Mouse (Mus musculus): ENCODE measurements around the gene Mrps18a.

Mrps18a gene

GRCm38 (mm10) chr17:46143578-46144423 is 33.0 kb downstream of the Mrps18a start, which contains the start of gene Rsph9:
Gene Rsph9, minus strand, starts transcription at chr17:46144216.
- DNase-seq (ENCODE audit: low spot score), result peak; percentile 90

- peak; percentile 96 for DNase-seq (ENCODE audit: low spot score)
Observed at GRCm38 (mm10) chr17:46152847-46153782, 42.3 kb downstream of the Mrps18a start, which contains the start of gene Mad2l1bp. Gene Mad2l1bp, minus strand, starts transcription at chr17:46153553.

GRCm38 (mm10) chr17:46154336-46154735 is 43.5 kb downstream of the Mrps18a start:
- no peak for DNase-seq (ENCODE audit: low spot score)

GRCm38 (mm10) chr17:46156680-46157079 is 45.9 kb downstream of the Mrps18a start:
- no peak for DNase-seq (ENCODE audit: low spot score)

DNA sequence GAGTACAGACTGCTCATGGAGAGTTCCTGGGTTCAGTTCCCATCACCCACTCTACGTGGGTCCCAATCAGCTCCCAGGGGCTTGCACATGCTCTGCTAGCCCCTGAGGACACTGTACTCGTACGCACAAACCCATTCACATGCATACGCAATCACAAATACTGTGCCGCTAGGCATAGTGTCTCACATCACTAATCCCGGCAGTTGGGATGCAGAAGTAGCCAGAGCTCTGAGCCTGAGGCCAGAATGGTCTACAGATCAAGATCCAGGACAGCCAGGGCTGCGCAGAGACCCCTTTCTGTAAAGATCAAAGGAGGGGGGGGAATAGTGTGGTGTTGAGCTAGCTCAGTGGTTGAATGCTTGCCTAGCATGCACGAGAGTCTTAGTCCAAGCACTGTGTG is 46.3 kb downstream of the Mrps18a start:
- no peak for DNase-seq (ENCODE audit: low spot score)

GRCm38 (mm10) chr17:46159236-46159635 is 48.5 kb downstream of the Mrps18a start:
- DNase-seq (ENCODE audit: low spot score), result no peak

GRCm38 (mm10) chr17:46160090-46160662 is 49.4 kb downstream of the Mrps18a start:
- DNase-seq (ENCODE audit: low spot score), result peak; percentile 95

GRCm38 (mm10) chr17:46160686-46161085 is 49.9 kb downstream of the Mrps18a start, which contains the start of gene Gtpbp2:
Gene Gtpbp2, plus strand, starts transcription at chr17:46161032.
- DNase-seq (ENCODE audit: low spot score), result peak; percentile 100

DNA sequence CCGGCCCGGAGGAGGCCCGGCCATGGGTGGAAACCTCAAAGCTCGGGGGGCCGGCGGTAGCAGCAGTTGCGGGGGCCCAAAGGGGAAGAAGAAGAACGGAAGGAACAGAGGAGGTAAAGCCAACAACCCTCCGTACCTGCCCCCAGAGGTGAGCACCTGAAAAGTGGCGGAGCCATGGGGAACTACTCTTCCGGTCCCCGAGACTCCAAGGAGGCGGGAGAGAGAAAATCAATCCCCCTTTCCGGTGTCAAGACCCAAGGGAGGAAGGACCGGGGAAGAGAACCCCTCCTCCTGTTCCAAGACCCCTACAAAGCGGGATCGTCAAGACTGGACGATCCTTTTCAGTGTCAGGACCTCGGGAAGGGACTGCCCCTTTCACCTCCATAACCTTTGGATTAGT is 50.4 kb downstream of the Mrps18a start:
- DNase-seq (ENCODE audit: low spot score), result peak; percentile 71

- no peak for DNase-seq (ENCODE audit: low spot score)
Observed at GRCm38 (mm10) chr17:46161710-46162109, 50.9 kb downstream of the Mrps18a start.

DNA sequence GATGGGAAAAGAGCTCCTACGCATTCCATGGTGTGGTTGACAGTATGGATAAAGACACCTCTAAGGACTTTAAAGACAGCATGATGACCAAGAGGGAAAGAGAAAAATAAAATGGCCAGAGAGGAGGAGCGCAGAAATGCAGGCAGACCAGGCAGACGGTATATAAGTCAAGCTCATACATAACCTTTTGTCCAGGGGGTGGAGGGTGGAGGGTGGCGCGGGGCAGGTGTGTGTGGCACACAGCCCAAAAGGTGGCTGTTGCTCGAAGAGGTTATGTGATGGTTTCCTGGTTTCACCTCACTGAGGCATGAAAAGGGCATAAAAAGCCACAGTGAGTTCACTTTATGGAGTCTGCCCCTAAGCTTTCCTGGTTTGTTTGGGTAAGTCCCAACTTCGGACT is 51.8 kb downstream of the Mrps18a start:
- DNase-seq (ENCODE audit: low spot score), result no peak

DNA sequence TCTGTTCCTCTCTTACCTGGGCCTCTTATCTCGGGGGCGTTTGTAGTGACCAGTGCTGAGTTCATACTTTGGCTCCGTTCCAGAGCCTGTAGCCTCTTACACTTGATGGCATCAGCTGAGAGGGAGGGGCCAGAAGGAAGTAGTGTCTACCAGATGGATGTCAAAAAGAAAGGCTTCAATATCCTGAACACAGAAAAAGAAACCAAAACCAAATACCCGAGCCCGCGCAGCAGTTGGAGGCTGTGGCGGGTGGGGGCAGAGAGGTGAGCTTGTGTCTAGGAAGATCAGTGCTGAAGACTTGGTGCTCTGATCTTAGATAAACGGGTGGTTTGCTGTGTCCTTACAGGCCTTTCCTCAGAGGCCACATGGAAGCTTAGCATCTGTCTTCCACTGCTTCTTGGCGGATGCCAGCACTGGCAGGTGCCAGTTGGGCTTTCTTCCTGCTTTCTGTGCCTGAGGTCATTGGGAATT is 52.2 kb downstream of the Mrps18a start:
- DNase-seq (ENCODE audit: low spot score), result no peak

- no peak for DNase-seq (ENCODE audit: low spot score)
Observed at GRCm38 (mm10) chr17:46164301-46164700, 53.5 kb downstream of the Mrps18a start.

DNA sequence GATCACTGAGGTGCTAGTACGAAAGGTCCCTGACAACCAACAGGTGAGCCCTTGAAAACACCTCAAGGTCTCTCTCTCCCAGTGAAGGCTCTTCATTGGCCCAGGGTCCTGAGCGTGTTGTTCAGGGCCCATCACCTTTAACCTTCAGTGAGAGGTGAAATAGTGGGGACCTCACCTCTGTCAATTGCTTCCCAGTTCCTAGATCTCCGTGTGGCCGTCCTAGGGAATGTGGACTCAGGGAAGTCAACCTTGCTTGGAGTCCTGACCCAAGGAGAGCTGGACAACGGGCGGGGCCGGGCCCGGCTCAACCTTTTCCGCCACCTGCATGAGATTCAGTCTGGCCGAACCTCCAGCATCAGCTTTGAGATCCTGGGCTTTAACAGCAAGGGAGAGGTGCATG is 54.0 kb downstream of the Mrps18a start:
- DNase-seq (ENCODE audit: low spot score), result no peak

DNA sequence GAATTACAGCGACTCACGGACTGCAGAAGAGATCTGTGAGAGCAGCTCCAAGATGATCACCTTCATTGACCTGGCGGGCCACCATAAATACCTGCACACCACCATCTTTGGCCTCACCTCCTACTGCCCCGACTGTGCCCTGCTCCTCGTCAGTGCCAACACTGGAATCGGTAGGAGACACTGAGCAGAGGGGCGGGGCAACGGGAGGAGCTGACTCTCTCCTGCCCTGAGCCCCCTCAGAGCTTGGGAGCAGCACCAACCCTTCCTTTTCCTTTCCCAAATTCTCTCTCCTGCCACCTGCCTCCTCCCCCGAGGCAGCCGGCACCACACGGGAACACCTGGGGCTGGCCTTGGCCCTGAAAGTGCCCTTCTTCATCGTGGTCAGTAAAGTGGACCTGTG is 54.7 kb downstream of the Mrps18a start:
- no peak for DNase-seq (ENCODE audit: low spot score)

GRCm38 (mm10) chr17:46166270-46166669 is 55.5 kb downstream of the Mrps18a start:
- no peak for DNase-seq (ENCODE audit: low spot score)

- no peak for DNase-seq (ENCODE audit: low spot score)
Observed at GRCm38 (mm10) chr17:46167014-46167413, 56.2 kb downstream of the Mrps18a start.

DNA sequence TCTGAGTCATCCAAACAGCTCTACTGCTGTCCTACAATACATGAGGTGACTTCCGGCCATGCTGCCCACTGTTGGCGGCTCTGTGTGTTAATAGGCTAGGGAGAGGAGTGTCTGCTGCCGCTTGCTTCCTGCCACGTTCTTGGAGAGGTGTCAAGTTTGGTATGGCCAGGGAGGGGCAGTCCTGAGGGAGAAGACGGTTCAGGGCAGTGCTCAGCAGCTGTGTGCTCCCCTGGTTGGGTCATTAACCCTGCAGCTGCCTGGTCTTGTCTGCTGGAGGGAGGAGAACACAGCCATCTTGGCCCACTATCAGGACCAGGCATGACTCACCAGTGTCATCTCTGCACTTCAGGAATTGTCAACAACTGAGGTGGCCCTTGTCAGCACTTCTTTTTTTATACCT is 57.5 kb downstream of the Mrps18a start:
- DNase-seq (ENCODE audit: low spot score), result no peak

DNA sequence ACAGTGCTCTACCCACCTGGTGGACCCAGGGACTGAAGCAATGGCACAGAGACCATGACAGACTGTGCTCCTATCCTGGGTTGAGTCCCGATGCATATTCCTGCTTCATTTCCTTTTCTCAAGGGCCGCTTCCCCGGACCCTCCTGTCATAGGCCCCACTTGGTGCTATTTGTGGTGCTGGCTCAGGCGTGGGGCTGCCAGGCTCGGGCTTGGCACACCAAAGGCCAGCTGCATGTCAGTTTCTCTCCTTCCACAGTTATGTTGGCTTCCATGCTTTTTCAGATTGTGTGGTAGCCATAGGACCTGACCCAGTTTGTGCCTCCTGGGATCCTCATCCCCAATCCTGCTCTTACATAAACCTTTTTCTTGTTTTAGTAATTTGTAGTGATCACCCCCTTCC is 58.0 kb downstream of the Mrps18a start:
- no peak for DNase-seq (ENCODE audit: low spot score)

GRCm38 (mm10) chr17:46170538-46170937 is 59.8 kb downstream of the Mrps18a start:
- DNase-seq (ENCODE audit: low spot score), result peak; percentile 63

Data from embryo, embryonic 10.5 days (tissue).